Mouse (Mus musculus) lung, adult 2 months (tissue): Measurements from ENCODE around the gene Sbno2.

Source experiments
- CTCF ChIP-seq: fragments of 200-500 bp; IDR thresholded peaks from 2 replicates; pipeline ENCODE4 v1.5.1; 2011; ENCODE audit warnings: mild to moderate bottlenecking, low read length, control low read depth; ENCODE audit not compliant: insufficient read depth
- POLR2A ChIP-seq: fragments of 200-500 bp; IDR thresholded peaks from 2 replicates; pipeline ENCODE4 v1.6.1; 2011; ENCODE audit warnings: low read depth, mild to moderate bottlenecking, control low read depth, low read length, borderline replicate concordance; ENCODE audit errors: extremely low read depth

DNA sequence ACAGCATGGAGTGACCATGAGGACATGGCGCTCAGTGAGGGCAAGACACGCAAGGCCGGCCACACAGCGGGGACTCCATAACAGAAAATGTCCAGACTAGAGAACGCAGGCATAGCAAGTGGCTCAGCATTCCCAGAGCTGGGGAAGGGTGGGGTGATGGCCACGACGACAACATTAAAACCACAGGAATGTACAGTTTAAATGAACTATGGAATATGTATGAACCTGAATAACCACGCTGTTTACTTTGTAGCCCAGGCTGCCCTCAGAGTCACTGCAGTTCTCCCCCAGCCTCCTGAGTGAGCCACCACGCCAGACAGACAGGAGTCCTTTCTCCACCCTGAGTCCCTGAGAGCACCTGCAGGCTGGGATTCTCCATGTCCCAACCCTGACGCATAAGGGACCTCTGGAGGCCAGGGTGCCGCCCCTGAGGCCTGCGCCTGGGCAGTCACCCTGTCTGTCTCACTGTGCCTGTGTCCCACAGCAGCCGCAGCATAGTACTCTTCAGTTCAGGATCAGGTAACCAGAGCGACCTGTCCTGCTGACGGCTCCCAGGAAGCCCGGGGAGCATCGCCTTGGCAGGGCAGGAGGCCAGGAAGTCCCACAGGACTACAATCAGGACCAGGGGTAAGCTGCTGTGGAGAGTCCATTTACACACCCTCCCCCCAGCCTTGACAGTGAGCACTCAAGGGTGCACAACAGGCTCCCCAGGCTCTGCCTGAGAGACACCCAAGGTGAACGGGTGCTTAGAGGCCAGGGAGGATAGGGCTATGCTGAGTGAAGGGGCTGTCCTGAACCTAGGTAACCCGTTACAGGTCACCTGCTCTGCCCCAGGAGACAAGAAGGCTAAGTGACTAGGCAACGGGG, 32.5 kb downstream of the Sbno2 start:
- TF ChIP-seq POLR2A, result no peak
- no peak for TF ChIP-seq CTCF
